Mouse (Mus musculus): ENCODE data around the gene Pde4dip. TPM values are rescaled to one million over a fixed set of nuclear protein-coding genes. Genes with fewer than 3 reads are reported as not detected.
A peak's percentile ranks its signal among the peaks of the same experiment; 100 is the strongest.

Pde4dip gene
- polyA plus RNA-seq, 1 experiment from 2014 or later: 18.0 TPM

- Histone ChIP-seq H3K36me3 (ENCODE audit: insufficient read depth, low read length) (no peaks in the 10 kb centered on the region), H3K4me3 (replicated peaks; ENCODE audit: low read depth, low read length) (peak overlapping the region; percentile 35), H3K4me1 (replicated peaks; ENCODE audit: insufficient read depth, low read length) (peaks cover 5% of the 10 kb centered on the region; the same call in 1 of the 2 replicates), H3K9me3 (replicated peaks; ENCODE audit: low read length) (no peaks in the 10 kb centered on the region), H3K9ac (ENCODE audit: low read depth, low read length) (no peak overlapping the region), H3K27ac (no peak overlapping the region), H3K4me2 (ENCODE audit: low read length) (peak overlapping the region; percentile 81), H3K27me3 (ENCODE audit: insufficient read depth, low read length) (no peaks in the 10 kb centered on the region)
- WGBS: 7% methylated on average over 11 of the region's 11 CpGs
- DNase-seq (ENCODE audit: low spot score): no peak
- no peak for TF ChIP-seq CTCF (IDR thresholded peaks at IDR 0.05; ENCODE audit: low read depth)
- ATAC-seq (replicated peaks; ENCODE audit: low FRiP score, low read depth): no peak
Observed at GRCm38 (mm10) chr3:97682159-97682502, 206.4 kb downstream of the Pde4dip start.

- no peak overlapping the region for H3K27ac ChIP-seq
- H3K4me3 ChIP-seq (replicated peaks; ENCODE audit: low read depth, low read length): peak overlapping the region; percentile 35
- no peak for ATAC-seq (replicated peaks; ENCODE audit: low FRiP score, low read depth)
- peak overlapping the region; percentile 48; the same call in 1 of the 2 replicates for H3K9ac ChIP-seq (ENCODE audit: low read depth, low read length)
- peak; percentile 77 for TF ChIP-seq CTCF (IDR thresholded peaks at IDR 0.05; ENCODE audit: low read depth)
- no peaks in the 10 kb centered on the region for H3K9me3 ChIP-seq (replicated peaks; ENCODE audit: low read length)
- peaks cover 5% of the 10 kb centered on the region; the same call in 1 of the 2 replicates for H3K4me1 ChIP-seq (replicated peaks; ENCODE audit: insufficient read depth, low read length)
- peak overlapping the region; percentile 81 for H3K4me2 ChIP-seq (ENCODE audit: low read length)
- no peaks in the 10 kb centered on the region for H3K27me3 ChIP-seq (ENCODE audit: insufficient read depth, low read length)
- WGBS: 2% methylated on average over 33 of the region's 33 CpGs
- peak; percentile 82 for DNase-seq (ENCODE audit: low spot score)
- H3K36me3 ChIP-seq (ENCODE audit: insufficient read depth, low read length): no peaks in the 10 kb centered on the region
Observed at GRCm38 (mm10) chr3:97681321-97682158, 207.0 kb downstream of the Pde4dip start.

GRCm38 (mm10) chr3:97680631-97681320, 207.7 kb downstream of the Pde4dip start:
- Histone ChIP-seq H3K27ac (no peak overlapping the region), H3K9ac (ENCODE audit: low read depth, low read length) (peak overlapping the region; percentile 48; the same call in 1 of the 2 replicates)

GRCm38 (mm10) chr3:97678416-97678815, 210.1 kb downstream of the Pde4dip start:
- Histone ChIP-seq H3K4me3 (replicated peaks; ENCODE audit: low read depth, low read length) (no peak overlapping the region), H3K27me3 (ENCODE audit: insufficient read depth, low read length) (no peaks in the 10 kb centered on the region), H3K9me3 (replicated peaks; ENCODE audit: low read length) (no peaks in the 10 kb centered on the region), H3K36me3 (ENCODE audit: insufficient read depth, low read length) (no peaks in the 10 kb centered on the region), H3K4me2 (ENCODE audit: low read length) (no peak overlapping the region), H3K9ac (ENCODE audit: low read depth, low read length) (no peak overlapping the region), H3K4me1 (replicated peaks; ENCODE audit: insufficient read depth, low read length) (peaks cover 5% of the 10 kb centered on the region; the same call in 1 of the 2 replicates), H3K27ac (no peak overlapping the region)
- TF ChIP-seq CTCF (IDR thresholded peaks at IDR 0.05; ENCODE audit: low read depth): no peak
- ATAC-seq (replicated peaks; ENCODE audit: low FRiP score, low read depth) (no peak), DNase-seq (ENCODE audit: low spot score) (no peak)
- 95% methylated on average over 3 of the region's 3 CpGs for WGBS

More at GRCm38 (mm10) chr3:97680631-97681320, 207.7 kb downstream of the Pde4dip start:
- H3K4me3 ChIP-seq (replicated peaks; ENCODE audit: low read depth, low read length): peak overlapping the region; percentile 35
- DNase-seq (ENCODE audit: low spot score) (peak; percentile 73), ATAC-seq (replicated peaks; ENCODE audit: low FRiP score, low read depth) (peak; percentile 50)
- TF ChIP-seq CTCF (IDR thresholded peaks at IDR 0.05; ENCODE audit: low read depth): peak; percentile 86
- H3K4me2 ChIP-seq (ENCODE audit: low read length): peak overlapping the region; percentile 81
- 1% methylated on average over 28 of the region's 28 CpGs for WGBS
- peaks cover 5% of the 10 kb centered on the region; the same call in 1 of the 2 replicates for H3K4me1 ChIP-seq (replicated peaks; ENCODE audit: insufficient read depth, low read length)
- no peaks in the 10 kb centered on the region for H3K27me3 ChIP-seq (ENCODE audit: insufficient read depth, low read length)
- H3K36me3 ChIP-seq (ENCODE audit: insufficient read depth, low read length): no peaks in the 10 kb centered on the region
- H3K9me3 ChIP-seq (replicated peaks; ENCODE audit: low read length): no peaks in the 10 kb centered on the region

- Histone ChIP-seq H3K36me3 (ENCODE audit: insufficient read depth, low read length) (peaks cover 3% of the 10 kb centered on the region), H3K9ac (ENCODE audit: low read depth, low read length) (no peak overlapping the region), H3K4me3 (replicated peaks; ENCODE audit: low read depth, low read length) (no peak overlapping the region), H3K9me3 (replicated peaks; ENCODE audit: low read length) (no peaks in the 10 kb centered on the region), H3K4me1 (replicated peaks; ENCODE audit: insufficient read depth, low read length) (no peaks in the 10 kb centered on the region), H3K4me2 (ENCODE audit: low read length) (no peak overlapping the region), H3K27me3 (ENCODE audit: insufficient read depth, low read length) (no peaks in the 10 kb centered on the region), H3K27ac (no peak overlapping the region)
- no peak for DNase-seq (ENCODE audit: low spot score)
- ATAC-seq (replicated peaks; ENCODE audit: low FRiP score, low read depth): no peak
- WGBS: 96% methylated on average over 3 of the region's 3 CpGs
- no peak for TF ChIP-seq CTCF (IDR thresholded peaks at IDR 0.05; ENCODE audit: low read depth)
Observed at GRCm38 (mm10) chr3:97676126-97676525, 212.4 kb downstream of the Pde4dip start.

GRCm38 (mm10) chr3:97674644-97675110, 213.8 kb downstream of the Pde4dip start, which contains the start of gene Gm17651:
Gene Gm17651, minus strand, starts transcription at chr3:97674694.
- ATAC-seq (replicated peaks; ENCODE audit: low FRiP score, low read depth) (no peak), DNase-seq (ENCODE audit: low spot score) (no peak)
- H3K27ac ChIP-seq: no peak within 1 kb of the TSS
- 86% methylated on average over 7 of the region's 7 CpGs for WGBS
- TF ChIP-seq CTCF (IDR thresholded peaks at IDR 0.05; ENCODE audit: low read depth): no peak
- H3K36me3 ChIP-seq (ENCODE audit: insufficient read depth, low read length): peaks cover 8% of the 10 kb centered on the region
- no peaks in the 10 kb centered on the region for H3K4me1 ChIP-seq (replicated peaks; ENCODE audit: insufficient read depth, low read length)
- no peak within 1 kb of the TSS for H3K4me3 ChIP-seq (replicated peaks; ENCODE audit: low read depth, low read length)
- H3K4me2 ChIP-seq (ENCODE audit: low read length): no peak within 1 kb of the TSS
- no peaks in the 10 kb centered on the region for H3K9me3 ChIP-seq (replicated peaks; ENCODE audit: low read length)
- H3K27me3 ChIP-seq (ENCODE audit: insufficient read depth, low read length): no peaks in the 10 kb centered on the region
- no peak within 1 kb of the TSS for H3K9ac ChIP-seq (ENCODE audit: low read depth, low read length)
